Mouse (Mus musculus) embryonic fibroblast, embryonic 13.5 days (primary cell): Measurements from ENCODE around the gene Cygb.

ENCODE experiments used
- CTCF ChIP-seq: IDR thresholded peaks from 2 replicates; pipeline ENCODE4 v1.5.1; 2011; ENCODE audit warnings: mild to moderate bottlenecking, control low read depth, low read length, moderate library complexity, borderline replicate concordance; ENCODE audit not compliant: insufficient read depth
- POLR2A ChIP-seq: IDR thresholded peaks from 2 replicates; pipeline ENCODE4 v1.6.1; 2011; ENCODE audit warnings: low read depth, mild to moderate bottlenecking, control low read depth, low read length, moderate library complexity

DNA sequence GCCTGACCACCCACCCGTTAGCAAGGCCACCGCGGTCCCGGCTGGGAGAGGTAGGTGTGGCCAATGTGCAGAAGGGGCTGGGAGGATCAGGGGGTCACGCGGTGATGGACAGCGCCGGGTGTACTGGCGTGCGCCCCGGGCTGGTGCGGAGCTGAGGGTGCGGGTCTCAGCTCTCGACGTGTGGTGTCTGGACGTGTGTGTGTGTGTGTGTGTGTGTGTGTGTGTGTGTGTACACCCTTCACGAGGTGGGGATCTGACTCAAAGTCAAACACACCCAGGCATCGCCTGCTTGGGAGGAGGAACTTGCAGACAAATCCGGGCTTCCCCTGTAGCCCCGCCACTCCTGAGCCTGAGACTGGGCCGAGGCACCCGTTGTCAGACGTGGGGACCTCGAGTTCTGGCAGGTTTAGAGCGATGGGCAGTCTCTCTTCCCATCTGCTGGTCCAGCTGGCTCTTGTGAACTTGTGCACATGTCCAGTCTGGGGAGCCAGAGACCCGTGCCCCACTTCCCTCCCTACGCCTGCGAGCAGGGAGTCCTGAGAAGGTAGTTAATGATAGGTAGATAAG is at the start of gene Cygb:
- TF ChIP-seq POLR2A (no peak), CTCF (no peak)
